Mouse (Mus musculus) neural tube, embryonic 10.5 days (tissue): ENCODE measurements around the gene Apobec4.

Experiments
- DNase-seq: peaks from one replicate; pipeline ENCODE4 v3.0.0-alpha.2; 2017; ENCODE audit warnings: low spot score; ENCODE audit errors: extremely low spot score

The Apobec4 gene

DNA sequence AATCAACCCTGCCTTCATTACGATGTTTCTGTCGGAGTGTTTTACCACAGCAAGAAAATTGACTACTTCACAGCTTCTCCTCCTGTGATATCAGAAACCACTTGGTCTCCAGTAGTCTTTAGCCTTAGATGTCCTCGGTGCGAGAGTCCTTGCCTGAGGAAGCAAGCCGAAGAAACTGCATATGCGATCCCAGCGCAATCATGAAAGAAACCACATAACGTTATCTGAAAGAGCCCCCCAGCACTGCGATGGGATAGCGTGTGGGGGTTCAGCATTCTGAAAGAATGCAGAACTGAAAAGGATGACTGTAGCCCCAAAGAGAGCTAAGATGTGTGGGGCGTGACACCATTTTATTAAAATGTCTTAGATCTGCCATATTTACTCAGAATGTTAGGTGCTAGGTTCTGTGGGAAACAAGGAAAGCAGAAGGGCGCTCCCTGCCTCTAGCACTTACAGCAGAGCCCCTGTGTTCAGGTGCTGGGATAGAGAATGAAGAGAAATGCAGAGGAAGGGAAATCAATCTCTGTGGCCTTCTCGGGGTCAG, 50.4 kb downstream of the Apobec4 start:
- DNase-seq = no peak

DNA sequence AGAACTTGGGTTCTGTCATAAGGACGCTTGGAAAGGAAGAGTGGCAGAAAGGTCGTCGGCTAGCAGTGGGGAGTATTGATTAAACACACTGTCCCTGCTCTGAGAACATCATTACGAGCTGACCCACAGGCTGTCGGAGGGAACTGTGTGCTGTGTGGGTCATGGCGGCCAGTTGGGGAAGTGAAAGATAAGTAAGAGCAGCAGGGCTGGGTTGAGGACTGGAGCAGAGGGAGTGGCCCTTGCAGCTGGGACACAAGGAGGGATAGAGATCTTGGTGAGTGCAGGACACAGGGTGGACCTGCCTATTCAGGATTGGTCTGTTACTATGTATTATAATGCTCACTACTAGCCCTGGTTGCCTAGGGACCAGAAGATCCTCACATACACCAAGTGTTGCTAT, 54.6 kb downstream of the Apobec4 start:
- no peak for DNase-seq
